Mouse (Mus musculus): ENCODE data around the gene Fbll1.

GRCm38 (mm10) chr11:35776452-35776851 is 22.2 kb downstream of the Fbll1 start:
- TF ChIP-seq CTCF (IDR thresholded peaks at IDR 0.05; ENCODE audit: low read depth, low read length) (no peak), POLR2A (IDR thresholded peaks at IDR 0.05; ENCODE audit: insufficient read depth, low read length) (no peak)
